Comparison of ENCODE assay signal across 24 mouse cellular contexts in genomic region chr14:56354803-56355202, GRCm38 (mm10). TPM values are rescaled to one million over a fixed set of nuclear protein-coding genes. Genes with fewer than 3 reads are reported as not detected.
"Had no signal": no experiment of that assay in that cellular context is flagged by ENCODE, and none has a peak within 500 bp of the region (broad histone marks: within the 10 kb centered on the region; RNA-seq: fewer than 3 reads in every experiment).

No protein-coding gene starts in this region.

- H3K36me3 ChIP-seq: liver, embryonic 12.5 days; midbrain, embryonic 10.5 days; midbrain, embryonic 12.5 days; neural tube, embryonic 13.5 days; neural tube, embryonic 15.5 days had no signal

- ATAC-seq: liver, embryonic 12.5 days; midbrain, embryonic 16.5 days had no signal

- H3K4me1 ChIP-seq: liver, embryonic 12.5 days; midbrain, embryonic 10.5 days; midbrain, embryonic 12.5 days; neural tube, embryonic 13.5 days; neural tube, embryonic 15.5 days had no signal

- H3K4me3 ChIP-seq: liver, embryonic 12.5 days; midbrain, embryonic 10.5 days; midbrain, embryonic 12.5 days; myocyte; neural tube, embryonic 13.5 days; neural tube, embryonic 15.5 days had no signal

- H3K9ac ChIP-seq: liver, embryonic 12.5 days; liver, embryonic 14.5 days; midbrain, embryonic 12.5 days; neural tube, embryonic 13.5 days; neural tube, embryonic 15.5 days had no signal

- H3K9me3 ChIP-seq: liver, embryonic 12.5 days; midbrain, embryonic 10.5 days; midbrain, embryonic 12.5 days; neural tube, embryonic 13.5 days; neural tube, embryonic 15.5 days had no signal

- H3K4me2 ChIP-seq: liver, embryonic 12.5 days; midbrain, embryonic 12.5 days; neural tube, embryonic 13.5 days; neural tube, embryonic 15.5 days had no signal

- H3K27ac ChIP-seq: liver, embryonic 12.5 days; liver, embryonic 14.5 days; midbrain, embryonic 10.5 days; midbrain, embryonic 12.5 days; neural tube, embryonic 13.5 days; neural tube, embryonic 15.5 days had no signal

- H3K27me3 ChIP-seq: midbrain, embryonic 12.5 days; neural tube, embryonic 13.5 days; neural tube, embryonic 15.5 days had no signal

- DNase-seq: lung, adult 18-20 months; lung, postnatal 14 days; midbrain, embryonic 14.5 days; retina, postnatal 1 day; right cerebral cortex, adult 18-20 months; right cerebral cortex, postnatal 25 days; right cerebral cortex, postnatal 4 days; spleen, adult 18-20 months; thymus, adult 18-20 months; thymus, postnatal 14 days; thymus, postnatal 36 days had no signal

RNA-seq across cellular contexts. Expression of gene Atp12a, which starts 10.1 kb away (rescaled TPM):
- total RNA-seq: megakaryocyte, adult 5-6 weeks; megakaryocyte-erythroid progenitor cell, adult 5-6 weeks had no signal
- polyA plus RNA-seq: liver, embryonic 12.5 days; liver, embryonic 14.5 days; liver, embryonic 16.5 days; midbrain, embryonic 10.5 days; myocyte; neural tube, embryonic 11.5 days; small intestine, adult 2 months had no signal

RNA-seq across cellular contexts. Expression of gene Rnf17, which starts 47.6 kb away (rescaled TPM):
- polyA plus RNA-seq: myocyte; small intestine, adult 2 months had no signal
